Mouse (Mus musculus): ENCODE measurements around the gene Dmrt1. TPM values are rescaled to one million over a fixed set of nuclear protein-coding genes. Genes with fewer than 3 reads are reported as not detected.

The Dmrt1 gene
- total RNA-seq, 2 experiments from 2014 or later, result not detected

- DNase-seq, result no peak
- intact Hi-C loops (cut with DNase I), result loop anchor here (5.0 kb wide), 1 partner anchor 274 kb away; no protein-coding TSS in a partner anchor
Observed at GRCm38 (mm10) chr19:25615889-25616288, 110.5 kb downstream of the Dmrt1 start.

- DNase-seq, result peak; percentile 72
- intact Hi-C loops (cut with DNase I), result loop anchor here (5.0 to 10.0 kb wide), 2 partner anchors 75 to 488 kb away; no protein-coding TSS in a partner anchor
Observed at GRCm38 (mm10) chr19:25622291-25623251, 117.2 kb downstream of the Dmrt1 start.

- DNase-seq, result peak; percentile 76
- intact Hi-C loops (cut with DNase I), result loop anchor here (10.0 kb wide), 1 partner anchor 494 kb away; no protein-coding TSS in a partner anchor
Observed at GRCm38 (mm10) chr19:25628490-25628889, 123.1 kb downstream of the Dmrt1 start.

- intact Hi-C loops (cut with DNase I), result loop anchor here (5.0 kb wide), 1 partner anchor 678 kb away; no protein-coding TSS in a partner anchor
Observed at GRCm38 (mm10) chr19:25635119-25635518, 129.7 kb downstream of the Dmrt1 start.

GRCm38 (mm10) chr19:25635622-25636244, 130.3 kb downstream of the Dmrt1 start:
- intact Hi-C loops (cut with DNase I), result loop anchor here (5.0 kb wide), 1 partner anchor 678 kb away; no protein-coding TSS in a partner anchor

More at GRCm38 (mm10) chr19:25635119-25635518, 129.7 kb downstream of the Dmrt1 start:
- DNase-seq, result no peak

GRCm38 (mm10) chr19:25638766-25639361, 133.4 kb downstream of the Dmrt1 start:
- intact Hi-C loops (cut with DNase I), result loop anchor here (5.0 kb wide), 1 partner anchor 682 kb away; no protein-coding TSS in a partner anchor
- no peak for DNase-seq

More at GRCm38 (mm10) chr19:25635622-25636244, 130.3 kb downstream of the Dmrt1 start:
- peak; percentile 66 for DNase-seq

GRCm38 (mm10) chr19:25641786-25642185, 136.4 kb downstream of the Dmrt1 start:
- intact Hi-C loops (cut with DNase I), result no loop called here
- DNase-seq, result no peak

- DNase-seq, result no peak
- intact Hi-C loops (cut with DNase I), result no loop called here
Observed at GRCm38 (mm10) chr19:25647136-25647535, 141.7 kb downstream of the Dmrt1 start.

- intact Hi-C loops (cut with DNase I), result no loop called here
Observed at GRCm38 (mm10) chr19:25648701-25649100, 143.3 kb downstream of the Dmrt1 start.

GRCm38 (mm10) chr19:25650474-25650873, 145.1 kb downstream of the Dmrt1 start:
- intact Hi-C loops (cut with DNase I), result no loop called here
- DNase-seq, result no peak

More at GRCm38 (mm10) chr19:25648701-25649100, 143.3 kb downstream of the Dmrt1 start:
- DNase-seq, result no peak

GRCm38 (mm10) chr19:25652560-25652959, 147.1 kb downstream of the Dmrt1 start:
- no peak for DNase-seq
- intact Hi-C loops (cut with DNase I), result no loop called here

Other genes with a start within 250 kb of the Dmrt1 start
- under 1 TPM; 0.18 to 0.20 TPM for gene Dmrt3, start 104.7 kb downstream of the Dmrt1 start, total RNA-seq (2021)
- gene Dmrt2, start 166.8 kb downstream of the Dmrt1 start, total RNA-seq (2021), result 1 to 10 TPM; 1.7 to 3.3 TPM

Measured in left cerebral cortex, postnatal 4 days (tissue).